Mouse (Mus musculus): ENCODE data around the gene Spata13. TPM values are rescaled to one million over a fixed set of nuclear protein-coding genes. Genes with fewer than 3 reads are reported as not detected.

Spata13 gene
- total and polyA plus RNA-seq, 3 experiments, result 0.39 to 1.5 TPM; not detected in 1

- no peaks in the 10 kb centered on the region; a peak in 1 of 4 replicates for H3K27me3 ChIP-seq (ENCODE audit: control insufficient read depth in 1 of 2, insufficient read depth in 2 of 2, low read length in 2 of 2)
- H3K79me2 ChIP-seq (ENCODE audit: control insufficient read depth, insufficient read depth, low read length, poor library complexity), result no peaks in the 10 kb centered on the region
- TF ChIP-seq GATA1 (IDR thresholded peaks at IDR 0.05; ENCODE audit: low read depth, low read length) (no peak), ETS1 (IDR thresholded peaks at IDR 0.05; ENCODE audit: low read depth, low read length) (no peak), MEF2A (IDR thresholded peaks at IDR 0.05; ENCODE audit: extremely low read depth, insufficient replicate concordance, low read depth, low read length, poor library complexity, severe bottlenecking) (no peak), USF2 (IDR thresholded peaks at IDR 0.05; ENCODE audit: borderline replicate concordance in 1 of 2, insufficient read depth in 1 of 2, low read depth in 1 of 2, low read length in 2 of 2) (no peak), ZC3H11A (IDR thresholded peaks at IDR 0.05; ENCODE audit: low read depth, low read length) (no peak), CHD2 (IDR thresholded peaks at IDR 0.05; ENCODE audit: low read length) (no peak), POLR2A (IDR thresholded peaks at IDR 0.05; ENCODE audit: control insufficient read depth in 1 of 2, insufficient read depth in 1 of 2, low read depth in 1 of 2, low read length in 2 of 2, poor library complexity in 1 of 2) (no peak), MAZ (IDR thresholded peaks at IDR 0.05; ENCODE audit: low read depth, low read length) (no peak), JUND (IDR thresholded peaks at IDR 0.05; ENCODE audit: low read depth, low read length) (no peak), SIN3A (IDR thresholded peaks at IDR 0.05; ENCODE audit: low read length) (no peak)
- H3K4me1 ChIP-seq (ENCODE audit: control insufficient read depth in 1 of 2, insufficient read depth in 2 of 2, low read length in 2 of 2), result no peaks in the 10 kb centered on the region
- no peaks in the 10 kb centered on the region for H3K9me3 ChIP-seq (replicated peaks; ENCODE audit: insufficient read depth, low read length)
- no peak for DNase-seq (ENCODE audit: low read depth, low spot score)
- H3K9ac ChIP-seq (ENCODE audit: control insufficient read depth, low read depth, low read length, poor library complexity, severe bottlenecking), result no peak overlapping the region
- H3K36me3 ChIP-seq (ENCODE audit: control insufficient read depth in 1 of 2, insufficient read depth in 2 of 2, low read length in 2 of 2), result no peaks in the 10 kb centered on the region
- H3K27ac ChIP-seq (ENCODE audit: control insufficient read depth, low read depth, low read length), result no peak overlapping the region
- no peak overlapping the region for H3K4me3 ChIP-seq (ENCODE audit: control insufficient read depth in 1 of 2, insufficient read depth in 1 of 2, low read depth in 2 of 2, low read length in 2 of 2)
Measured at GRCm38 (mm10) chr14:60642131-60642530, 8.3 kb downstream of the Spata13 start.

DNA sequence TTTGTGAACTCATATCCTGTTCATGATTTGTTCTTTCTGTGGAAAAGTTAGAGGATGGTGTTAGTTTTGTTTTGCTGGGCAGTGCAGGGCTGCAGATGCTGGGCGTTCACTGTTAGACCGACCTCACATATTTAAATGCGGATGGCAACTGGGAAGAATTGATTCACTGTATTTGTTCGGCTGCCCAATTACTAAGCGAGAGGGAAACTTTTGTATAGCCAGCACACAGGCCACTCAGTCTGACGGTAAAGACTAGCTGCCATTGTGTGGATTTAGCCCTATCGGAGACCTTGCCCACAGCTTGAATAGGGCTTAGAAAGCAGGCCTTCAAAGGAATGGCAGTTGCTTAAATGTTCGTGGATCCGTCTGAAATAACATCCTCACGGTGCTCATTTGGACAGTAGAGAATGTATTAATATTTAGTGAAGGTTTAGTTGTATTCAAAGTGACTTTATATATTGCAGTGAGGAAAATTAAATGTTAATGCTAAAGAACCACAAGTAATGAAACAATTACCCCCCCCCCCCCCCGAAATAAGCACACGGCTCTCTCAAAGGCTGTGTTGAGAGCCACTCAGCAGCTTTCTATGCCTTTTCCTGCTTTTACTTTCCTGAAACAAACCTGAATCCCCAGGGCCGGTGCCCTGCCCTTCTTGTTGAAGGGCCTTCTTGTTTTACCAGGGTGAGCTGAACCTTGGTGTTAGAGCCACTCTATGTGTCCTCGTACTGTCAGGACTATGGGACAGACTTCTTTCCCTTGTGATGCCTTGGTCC is 9.5 kb downstream of the Spata13 start:
- H3K27me3 ChIP-seq (ENCODE audit: control insufficient read depth in 1 of 2, insufficient read depth in 2 of 2, low read length in 2 of 2), result no peaks in the 10 kb centered on the region; a peak in 1 of 4 replicates
- TF ChIP-seq TBP (IDR thresholded peaks at IDR 0.05; ENCODE audit: low read depth, low read length) (no peak), BHLHE40 (IDR thresholded peaks at IDR 0.05; ENCODE audit: borderline replicate concordance, low read depth, low read length) (no peak), CHD1 (IDR thresholded peaks at IDR 0.05; ENCODE audit: low read depth, low read length) (no peak), POLR2A (IDR thresholded peaks at IDR 0.05; ENCODE audit: control insufficient read depth in 1 of 2, insufficient read depth in 1 of 2, low read depth in 1 of 2, low read length in 2 of 2, poor library complexity in 1 of 2) (no peak), ETS1 (IDR thresholded peaks at IDR 0.05; ENCODE audit: low read depth, low read length) (no peak), USF2 (IDR thresholded peaks at IDR 0.05; ENCODE audit: borderline replicate concordance in 1 of 2, insufficient read depth in 1 of 2, low read depth in 1 of 2, low read length in 2 of 2) (no peak), RAD21 (IDR thresholded peaks at IDR 0.05; ENCODE audit: low read depth, low read length) (no peak), ELF1 (IDR thresholded peaks at IDR 0.05; ENCODE audit: low read depth, low read length) (no peak), NELFE (IDR thresholded peaks at IDR 0.05; ENCODE audit: low read depth, low read length) (no peak), RCOR1 (IDR thresholded peaks at IDR 0.05; ENCODE audit: low read depth, low read length) (no peak), MAZ (IDR thresholded peaks at IDR 0.05; ENCODE audit: low read depth, low read length) (no peak), ZMIZ1 (IDR thresholded peaks at IDR 0.05; ENCODE audit: low read depth, low read length) (no peak)
- no peaks in the 10 kb centered on the region for H3K9me3 ChIP-seq (replicated peaks; ENCODE audit: insufficient read depth, low read length)
- H3K36me3 ChIP-seq (ENCODE audit: control insufficient read depth in 1 of 2, insufficient read depth in 2 of 2, low read length in 2 of 2), result no peaks in the 10 kb centered on the region
- H3K9ac ChIP-seq (ENCODE audit: control insufficient read depth, low read depth, low read length, poor library complexity, severe bottlenecking), result no peak overlapping the region
- H3K4me1 ChIP-seq (ENCODE audit: control insufficient read depth in 1 of 2, insufficient read depth in 2 of 2, low read length in 2 of 2), result no peaks in the 10 kb centered on the region
- H3K79me2 ChIP-seq (ENCODE audit: control insufficient read depth, insufficient read depth, low read length, poor library complexity), result no peaks in the 10 kb centered on the region
- no peak overlapping the region for H3K4me3 ChIP-seq (ENCODE audit: control insufficient read depth in 1 of 2, insufficient read depth in 1 of 2, low read depth in 2 of 2, low read length in 2 of 2)
- no peak for DNase-seq (ENCODE audit: low read depth, low spot score)
- H3K27ac ChIP-seq (ENCODE audit: control insufficient read depth, low read depth, low read length), result no peak overlapping the region

Measured in MEL (cell line).